Mouse (Mus musculus) kidney, embryonic 14.5 days (tissue): ENCODE data around the gene Zdhhc4. TPM values are rescaled to one million over a fixed set of nuclear protein-coding genes. Genes with fewer than 3 reads are reported as not detected.

Experiments used
- ATAC-seq: fragments of 200-750 bp; cut with Nextera tagmentation; 2 replicates; pipeline ENCODE4 v1.8.0; 2017; ENCODE audit warnings: moderate number of reproducible peaks, mild to moderate bottlenecking, moderate TSS enrichment, moderate library complexity; ENCODE audit not compliant: low FRiP score, low TSS enrichment
- H3K27ac ChIP-seq: fragments of 300-500 bp; sonication (generic); 2 replicates; pipeline ENCODE4 v1.5.1; 2014; ENCODE audit warnings: low read depth, mild to moderate bottlenecking, low read length, moderate library complexity, mixed read lengths
- H3K27me3 ChIP-seq: fragments of 300-500 bp; sonication (generic); 2 replicates; pipeline ENCODE4 v1.6.1; 2014; ENCODE audit warnings: mild to moderate bottlenecking, low read length; ENCODE audit not compliant: control insufficient read depth, insufficient read depth
- H3K36me3 ChIP-seq: fragments of 300-500 bp; sonication (generic); 2 replicates; pipeline ENCODE4 v1.6.1; 2014; ENCODE audit warnings: low read length, mixed read lengths; ENCODE audit not compliant: control insufficient read depth, insufficient read depth
- H3K4me1 ChIP-seq: fragments of 300-500 bp; sonication (generic); 2 replicates; pipeline ENCODE4 v1.6.1; 2014; ENCODE audit warnings: low read length, mixed read lengths; ENCODE audit not compliant: control insufficient read depth, insufficient read depth
- H3K4me2 ChIP-seq: fragments of 300-500 bp; sonication (generic); replicated peaks from 2 replicates; pipeline ENCODE4 v1.6.1; 2014; ENCODE audit warnings: low read depth, mild to moderate bottlenecking, low read length
- H3K4me3 ChIP-seq: fragments of 300-500 bp; sonication (generic); 2 replicates; pipeline ENCODE4 v1.5.1; 2014; ENCODE audit warnings: mild to moderate bottlenecking, low read length
- H3K9ac ChIP-seq: fragments of 300-500 bp; sonication (generic); 2 replicates; pipeline ENCODE4 v1.6.1; 2014; ENCODE audit warnings: low read depth, mild to moderate bottlenecking, low read length, moderate library complexity
- H3K9me3 ChIP-seq: fragments of 300-500 bp; sonication (generic); 2 replicates; pipeline ENCODE4 v1.6.1; 2016; ENCODE audit warnings: low read length; ENCODE audit not compliant: control insufficient read depth
- WGBS: fragments of 180-500 bp; shearing (Covaris S2); extraction: QIAGEN DNeasy Blood & Tissue Kit; methylation state at CpG from one replicate; pipeline ENCODE4 v1.1.7; 2014; 5-methylcytosine and 5-hydroxymethylcytosine counted together
- polyA plus RNA-seq: library from polyadenylated mRNA; unstranded; fragments of >200 nt; fragmentation: Nextera tagmentation; extraction: Ambion mirVana; gene quantifications from 2 replicates; pipeline ENCODE4 v1.2.1, GENCODE M21; 2014

The Zdhhc4 gene
- polyA plus RNA-seq, 1 experiment from 2014 or later, result 86.2 TPM

DNA sequence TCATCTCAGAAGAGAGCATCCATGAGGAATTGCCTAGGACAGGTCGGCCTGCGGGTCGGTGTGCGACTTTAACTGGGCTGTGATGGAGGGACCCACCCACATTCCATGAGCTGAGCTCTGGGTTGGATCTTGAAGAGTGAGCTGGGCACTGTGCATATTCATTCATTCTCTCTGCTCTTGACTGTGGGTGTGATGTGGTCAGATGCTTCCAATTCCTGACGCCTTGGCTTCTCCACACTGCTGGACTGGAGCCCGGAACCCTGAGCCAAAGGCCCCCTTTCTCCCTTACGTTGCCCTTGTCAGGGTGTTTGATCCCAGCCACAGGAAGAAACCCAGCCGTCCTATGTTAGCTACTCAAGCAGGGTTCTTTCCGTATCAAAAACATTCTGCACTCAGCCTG is 31.1 kb downstream of the Zdhhc4 start:
- Histone ChIP-seq H3K9ac (no peak overlapping the region), H3K4me3 (no peak overlapping the region), H3K9me3 (no peaks in the 10 kb centered on the region; the same call in 1 of the 2 replicates), H3K36me3 (peaks cover 31% of the 10 kb centered on the region), H3K4me2 (no peak overlapping the region), H3K4me1 (peaks cover 9% of the 10 kb centered on the region; the same call in 1 of the 2 replicates), H3K27me3 (peaks cover 15% of the 10 kb centered on the region), H3K27ac (no peak overlapping the region)
- WGBS, result 89% methylated on average over 9 of the region's 9 CpGs
- ATAC-seq, result no peak

DNA sequence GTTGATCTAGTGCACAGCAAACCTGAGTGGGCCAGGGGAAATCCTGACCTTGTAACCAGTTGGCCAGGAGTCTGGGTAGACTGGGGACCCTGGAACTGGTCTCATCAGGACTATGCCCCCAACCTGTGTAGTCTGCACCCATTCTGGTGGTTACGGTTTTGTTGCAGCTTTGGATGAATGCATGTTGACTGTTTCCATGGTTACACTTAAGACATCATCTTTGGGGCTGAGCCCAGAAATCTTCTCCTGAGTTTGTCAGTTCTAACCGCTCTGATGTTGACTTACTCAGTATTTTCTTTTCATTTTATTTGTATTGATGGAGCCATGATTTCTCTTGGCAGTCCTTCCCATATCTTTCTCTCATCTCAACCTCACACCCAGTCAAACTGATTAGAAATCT is 33.7 kb downstream of the Zdhhc4 start:
- Histone ChIP-seq H3K27me3 (peaks cover 31% of the 10 kb centered on the region), H3K4me2 (no peak overlapping the region), H3K36me3 (peaks cover 6% of the 10 kb centered on the region), H3K4me1 (peaks cover 14% of the 10 kb centered on the region; the same call in 1 of the 2 replicates), H3K9me3 (no peaks in the 10 kb centered on the region; the same call in 1 of the 2 replicates), H3K27ac (no peak overlapping the region), H3K4me3 (no peak overlapping the region), H3K9ac (no peak overlapping the region)
- WGBS, result 97% methylated on average over 2 of the region's 2 CpGs
- no peak for ATAC-seq

DNA sequence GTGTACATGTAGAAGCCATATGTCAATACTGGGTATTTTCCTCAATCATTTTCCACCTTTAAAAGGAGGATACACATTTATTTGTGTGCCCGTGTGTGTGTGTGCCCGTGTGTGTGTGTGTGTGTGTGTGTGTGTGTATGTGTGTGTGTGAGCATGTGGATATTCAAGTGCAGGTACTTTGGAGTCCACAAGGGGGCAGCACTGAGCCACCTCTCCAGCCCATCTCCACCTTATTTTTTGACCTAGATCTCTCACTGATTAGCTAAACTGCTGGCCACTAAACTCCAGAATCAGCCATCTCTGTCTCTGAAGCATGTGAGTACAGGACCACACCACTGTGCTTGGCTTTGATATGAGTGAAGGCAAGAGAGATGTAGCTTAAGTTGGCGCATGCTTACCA is 34.2 kb downstream of the Zdhhc4 start:
- no peak for ATAC-seq
- 83% methylated on average over 3 of the region's 3 CpGs for WGBS
- H3K4me1 ChIP-seq, result peaks cover 14% of the 10 kb centered on the region; the same call in 1 of the 2 replicates
- no peak overlapping the region for H3K9ac ChIP-seq
- H3K27ac ChIP-seq, result no peak overlapping the region
- H3K27me3 ChIP-seq, result peaks cover 31% of the 10 kb centered on the region
- no peak overlapping the region for H3K4me2 ChIP-seq
- H3K9me3 ChIP-seq, result no peaks in the 10 kb centered on the region; the same call in 1 of the 2 replicates
- peaks cover 1% of the 10 kb centered on the region for H3K36me3 ChIP-seq
- no peak overlapping the region for H3K4me3 ChIP-seq

GRCm38 (mm10) chr5:143293404-143293803 is 35.7 kb downstream of the Zdhhc4 start, which contains the start of gene Zfp853:
Zfp853 (minus strand) TSS chr5:143293623.
- Histone ChIP-seq H3K36me3 (no peaks in the 10 kb centered on the region), H3K27ac (no peak within 1 kb of the TSS), H3K27me3 (peaks cover 46% of the 10 kb centered on the region), H3K9me3 (no peaks in the 10 kb centered on the region; the same call in 1 of the 2 replicates), H3K4me1 (peaks cover 14% of the 10 kb centered on the region; the same call in 1 of the 2 replicates), H3K4me2 (peak within 1 kb of the TSS; percentile 98), H3K9ac (peak within 1 kb of the TSS; percentile 63), H3K4me3 (peak within 1 kb of the TSS; percentile 59)
- ATAC-seq, result no peak
- 4% methylated on average over 34 of the region's 38 CpGs for WGBS

- Histone ChIP-seq H3K9ac (peak overlapping the region; percentile 63), H3K27ac (no peak overlapping the region), H3K27me3 (peaks cover 51% of the 10 kb centered on the region), H3K4me3 (peak overlapping the region; percentile 59), H3K36me3 (no peaks in the 10 kb centered on the region), H3K9me3 (no peaks in the 10 kb centered on the region; the same call in 1 of the 2 replicates), H3K4me1 (peaks cover 14% of the 10 kb centered on the region; the same call in 1 of the 2 replicates), H3K4me2 (peak overlapping the region; percentile 98)
- ATAC-seq, result no peak
- WGBS, result 1% methylated on average over 18 of the region's 19 CpGs
Measured at GRCm38 (mm10) chr5:143292879-143293278, 36.2 kb downstream of the Zdhhc4 start.

DNA sequence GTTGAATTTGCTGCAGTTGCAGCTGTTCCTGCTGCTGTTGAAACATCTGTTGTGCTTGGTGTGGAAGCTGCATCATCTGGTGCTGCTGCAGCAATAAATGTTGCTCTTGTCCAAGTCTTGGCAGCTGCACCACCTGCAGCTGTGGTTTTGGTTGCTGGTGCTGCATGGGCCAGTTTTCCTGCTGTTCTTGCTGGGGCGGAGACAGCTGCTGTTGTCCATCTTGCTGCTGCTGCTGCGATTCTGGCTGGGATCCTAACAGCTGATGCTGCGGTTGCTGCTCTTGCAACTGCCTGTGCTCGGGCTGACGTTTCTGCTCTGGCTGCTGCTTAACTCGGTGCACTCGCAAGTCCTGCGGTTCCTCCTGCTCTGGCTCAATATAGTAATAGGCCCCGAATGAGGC is 39.8 kb downstream of the Zdhhc4 start:
- no peaks in the 10 kb centered on the region for H3K36me3 ChIP-seq
- peaks cover 72% of the 10 kb centered on the region for H3K27me3 ChIP-seq
- WGBS, result 73% methylated on average over 9 of the region's 9 CpGs
- no peak overlapping the region for H3K9ac ChIP-seq
- H3K9me3 ChIP-seq, result no peaks in the 10 kb centered on the region
- no peak overlapping the region for H3K4me2 ChIP-seq
- no peak for ATAC-seq
- no peak overlapping the region for H3K27ac ChIP-seq
- H3K4me1 ChIP-seq, result peaks cover 14% of the 10 kb centered on the region; the same call in 1 of the 2 replicates
- H3K4me3 ChIP-seq, result no peak overlapping the region

DNA sequence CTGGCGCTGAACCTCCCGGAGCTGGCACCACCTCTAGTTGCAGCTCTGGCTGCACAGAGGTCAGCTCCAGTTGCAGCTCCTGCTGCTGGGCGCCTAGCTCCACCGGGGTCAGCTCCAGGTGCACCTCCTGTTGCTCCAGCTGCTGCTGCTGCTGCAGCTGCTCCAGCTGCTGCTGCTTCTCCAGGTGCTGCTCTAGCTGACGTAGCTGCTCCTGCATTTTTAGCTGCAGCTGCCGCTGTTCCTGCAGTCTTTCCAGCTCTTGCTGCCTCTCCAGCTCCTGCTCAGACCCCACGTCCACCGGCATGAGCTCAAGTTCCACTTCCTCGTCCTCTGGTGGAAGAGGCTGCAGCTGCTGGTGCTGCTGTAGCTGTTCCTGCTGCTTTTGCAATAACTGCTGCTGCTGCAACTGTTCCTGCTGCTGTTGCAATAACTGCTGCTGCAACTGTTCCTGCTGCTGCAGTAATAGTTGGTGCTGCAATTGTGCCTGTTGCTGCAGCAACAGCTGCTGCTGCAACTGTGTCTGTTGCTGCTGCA is 40.6 kb downstream of the Zdhhc4 start:
- Histone ChIP-seq H3K4me2 (peak overlapping the region; percentile 49), H3K4me3 (peak overlapping the region; percentile 29), H3K27me3 (peaks cover 64% of the 10 kb centered on the region), H3K36me3 (no peaks in the 10 kb centered on the region), H3K9me3 (no peaks in the 10 kb centered on the region), H3K4me1 (peaks cover 10% of the 10 kb centered on the region; the same call in 1 of the 2 replicates), H3K9ac (peak overlapping the region; percentile 35; the same call in 1 of the 2 replicates), H3K27ac (no peak overlapping the region)
- no peak for ATAC-seq
- 9% methylated on average over 9 of the region's 9 CpGs for WGBS

DNA sequence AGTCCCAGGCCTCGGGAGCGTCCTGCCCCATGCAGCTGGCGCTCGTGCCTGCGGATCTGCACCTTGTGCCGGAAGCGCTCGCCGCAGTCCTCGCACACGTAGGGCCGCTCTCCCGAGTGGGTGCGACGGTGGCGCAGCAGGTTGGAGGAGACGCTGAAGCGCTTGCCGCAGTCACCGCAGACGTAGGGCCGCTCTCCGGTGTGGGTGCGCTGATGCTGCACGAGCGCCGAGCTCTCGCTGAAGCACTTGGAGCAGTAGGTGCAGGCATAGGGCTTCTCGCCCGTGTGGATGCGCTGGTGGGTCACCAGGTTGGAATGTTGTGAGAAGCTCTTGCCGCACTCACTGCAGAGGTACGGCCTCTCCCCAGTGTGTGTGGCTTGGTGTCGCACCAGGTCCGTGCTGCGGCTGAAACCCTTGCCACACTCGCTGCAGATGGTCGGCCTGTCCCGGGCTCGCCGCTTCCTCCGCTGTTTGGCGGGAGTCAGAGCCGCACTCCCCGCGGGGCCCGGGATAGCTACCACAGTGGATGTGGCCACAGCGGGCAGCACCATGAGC is 41.2 kb downstream of the Zdhhc4 start:
- WGBS, result 1% methylated on average over 47 of the region's 48 CpGs

GRCm38 (mm10) chr5:143284762-143285161 is 44.3 kb downstream of the Zdhhc4 start:
- Histone ChIP-seq H3K27ac (no peak overlapping the region), H3K4me1 (no peaks in the 10 kb centered on the region), H3K4me2 (no peak overlapping the region), H3K27me3 (peaks cover 42% of the 10 kb centered on the region), H3K4me3 (no peak overlapping the region), H3K9me3 (no peaks in the 10 kb centered on the region), H3K9ac (no peak overlapping the region), H3K36me3 (no peaks in the 10 kb centered on the region)
- WGBS, result 57% methylated on average over 6 of the region's 6 CpGs
- ATAC-seq, result no peak

More for the DNA sequence above, 41.2 kb downstream of the Zdhhc4 start:
- H3K4me2 ChIP-seq, result peak overlapping the region; percentile 49
- H3K27me3 ChIP-seq, result peaks cover 58% of the 10 kb centered on the region
- peaks cover 5% of the 10 kb centered on the region; the same call in 1 of the 2 replicates for H3K4me1 ChIP-seq
- H3K4me3 ChIP-seq, result peak overlapping the region; percentile 29
- ATAC-seq, result peak; percentile 30; the same call in 1 of the 2 replicates
- H3K36me3 ChIP-seq, result no peaks in the 10 kb centered on the region
- H3K9me3 ChIP-seq, result no peaks in the 10 kb centered on the region
- H3K27ac ChIP-seq, result no peak overlapping the region
- H3K9ac ChIP-seq, result peak overlapping the region; percentile 35; the same call in 1 of the 2 replicates
